Mouse (Mus musculus) MEL-GATA-1-ER (cell line): Measurements from ENCODE around the gene Etv6.

Experiments used
- DNase-seq: peaks from one replicate; pipeline ENCODE4 v3.0.0-alpha.2; 2012; ENCODE audit warnings: low read depth; ENCODE audit errors: extremely low read depth

Etv6 gene

GRCm38 (mm10) chr6:134247324-134247723, 211.8 kb downstream of the Etv6 start:
- DNase-seq = no peak

- DNase-seq = no peak
These were observed 213.2 kb downstream of the Etv6 start for GRCm38 (mm10) chr6:134248720-134249119.

- no peak for DNase-seq
These were observed 215.3 kb downstream of the Etv6 start for GRCm38 (mm10) chr6:134250764-134251163.

- no peak for DNase-seq
These were observed 215.9 kb downstream of the Etv6 start for GRCm38 (mm10) chr6:134251364-134251763.

- DNase-seq = no peak
These were observed 216.7 kb downstream of the Etv6 start for GRCm38 (mm10) chr6:134252081-134252755.

GRCm38 (mm10) chr6:134256369-134256768, 220.9 kb downstream of the Etv6 start:
- no peak for DNase-seq

GRCm38 (mm10) chr6:134259913-134260312, 224.4 kb downstream of the Etv6 start:
- DNase-seq = no peak

- DNase-seq = no peak
These were observed 226.4 kb downstream of the Etv6 start for GRCm38 (mm10) chr6:134261904-134262303.

GRCm38 (mm10) chr6:134262383-134262782, 226.9 kb downstream of the Etv6 start:
- DNase-seq = no peak

- no peak for DNase-seq
These were observed 227.6 kb downstream of the Etv6 start for GRCm38 (mm10) chr6:134262911-134263607.

GRCm38 (mm10) chr6:134273884-134274283, 238.4 kb downstream of the Etv6 start:
- DNase-seq = no peak

GRCm38 (mm10) chr6:134276954-134277353, 241.5 kb downstream of the Etv6 start:
- no peak for DNase-seq

- no peak for DNase-seq
These were observed 246.6 kb downstream of the Etv6 start for GRCm38 (mm10) chr6:134282095-134282494.

GRCm38 (mm10) chr6:134291823-134292222, 256.3 kb downstream of the Etv6 start:
- DNase-seq = no peak

- no peak for DNase-seq
These were observed 256.9 kb downstream of the Etv6 start for GRCm38 (mm10) chr6:134292404-134292803.

GRCm38 (mm10) chr6:134293615-134294508, 258.4 kb downstream of the Etv6 start:
- DNase-seq = no peak

GRCm38 (mm10) chr6:134297884-134298619, 262.6 kb downstream of the Etv6 start:
- DNase-seq = peak; percentile 30

GRCm38 (mm10) chr6:134301951-134302350, 266.5 kb downstream of the Etv6 start:
- no peak for DNase-seq

- no peak for DNase-seq
These were observed 275.8 kb downstream of the Etv6 start for GRCm38 (mm10) chr6:134311346-134311745.

GRCm38 (mm10) chr6:134312571-134312970, 277.1 kb downstream of the Etv6 start:
- no peak for DNase-seq

GRCm38 (mm10) chr6:134317371-134317770, 281.9 kb downstream of the Etv6 start:
- no peak for DNase-seq
